8 mouse cellular contexts compared by ENCODE assay signal in the genomic region with DNA sequence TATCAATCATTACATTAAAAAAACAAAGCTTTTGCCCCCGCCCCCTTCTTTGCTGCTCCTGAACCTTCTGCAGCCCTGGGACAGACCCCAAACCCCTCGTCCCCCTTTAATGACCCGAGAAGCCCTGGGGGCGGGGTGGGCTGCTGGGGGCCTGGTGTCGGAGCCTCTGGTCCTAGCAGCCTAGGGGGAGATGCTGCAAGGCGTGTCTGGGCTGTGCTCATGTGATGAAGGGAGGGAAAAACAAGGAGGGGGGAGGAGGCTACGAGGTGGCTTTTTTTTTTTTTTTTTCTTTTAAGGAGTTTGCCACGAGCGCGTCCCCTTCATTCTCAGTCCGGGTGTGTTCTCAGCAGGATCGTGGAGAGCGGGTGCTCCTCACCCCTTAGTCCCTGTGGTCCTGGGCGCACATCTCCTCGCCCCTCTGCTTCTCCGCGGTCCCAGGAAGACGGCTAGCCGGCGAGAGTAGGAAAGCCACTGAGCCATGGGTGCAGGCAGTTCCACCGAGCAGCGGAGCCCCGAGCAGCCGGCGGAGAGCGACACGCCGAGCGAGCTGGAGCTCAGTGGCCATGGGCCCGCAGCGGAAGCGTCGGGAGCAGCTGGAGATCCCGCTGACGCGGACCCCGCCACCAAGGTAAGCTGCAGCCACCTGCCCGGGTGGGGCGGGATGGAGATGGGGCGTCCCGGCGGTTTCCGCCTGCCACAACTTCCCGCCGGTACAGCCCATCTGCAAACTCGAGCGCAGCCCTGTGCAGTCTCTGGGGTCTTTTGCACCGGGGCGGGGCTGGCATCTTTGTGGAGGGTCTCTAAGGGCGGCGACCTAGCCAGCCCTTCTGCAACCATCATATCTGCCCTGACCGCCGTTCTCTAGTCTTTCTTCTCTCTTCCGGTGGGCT. TPM values are rescaled to one million over a fixed set of nuclear protein-coding genes. Genes with fewer than 3 reads are reported as not detected.
DNase-seq lines count a peak whose midpoint lies in the region; ATAC-seq lines count a peak whose summit lies in the region.

A gene (plus strand): TSS at position 340 of the 890 bp plus-strand sequence.

- under 1% methylated on average over 48 of the region's 54 CpGs for WGBS in kidney, embryonic 14.5 days
- WGBS in hindbrain, embryonic 16.5 days = under 1% methylated on average over 38 of the region's 54 CpGs
- under 1% methylated on average over 54 of the region's 54 CpGs for WGBS in limb, embryonic 10.5 days
- 0% methylated on average over 51 of the region's 54 CpGs for WGBS in midbrain, embryonic 13.5 days
- under 1% methylated on average over 52 of the region's 54 CpGs for WGBS in stomach, embryonic 14.5 days

- H3K4me1 ChIP-seq in kidney, embryonic 14.5 days (ENCODE audit: control insufficient read depth, insufficient read depth, low read length) = peaks cover 3% of the 10 kb centered on the region; the same call in 1 of the 2 replicates
- peaks cover 17% of the 10 kb centered on the region for H3K4me1 ChIP-seq in hindbrain, embryonic 16.5 days (ENCODE audit: control insufficient read depth, insufficient read depth, low read depth, low read length)
- H3K4me1 ChIP-seq in limb, embryonic 10.5 days = peaks cover 17% of the 10 kb centered on the region
- peaks cover 18% of the 10 kb centered on the region for H3K4me1 ChIP-seq in midbrain, embryonic 13.5 days (replicated peaks)
- peaks cover 8% of the 10 kb centered on the region for H3K4me1 ChIP-seq in stomach, embryonic 14.5 days (ENCODE audit: control insufficient read depth, insufficient read depth, low read length)

- H3K9ac ChIP-seq in kidney, embryonic 14.5 days (ENCODE audit: low read depth, low read length) = peak within 1 kb of the TSS; percentile 76
- peak within 1 kb of the TSS; percentile 74 for H3K9ac ChIP-seq in hindbrain, embryonic 16.5 days (ENCODE audit: low read depth, low read length)
- peak within 1 kb of the TSS; percentile 79 for H3K9ac ChIP-seq in midbrain, embryonic 13.5 days (replicated peaks)
- peak within 1 kb of the TSS; percentile 83 for H3K9ac ChIP-seq in stomach, embryonic 14.5 days (replicated peaks; ENCODE audit: low read depth, low read length)

- H3K4me3 ChIP-seq in kidney, embryonic 14.5 days (ENCODE audit: low read length) = peak within 1 kb of the TSS; percentile 74
- H3K4me3 ChIP-seq in hindbrain, embryonic 16.5 days (ENCODE audit: low read length) = peak within 1 kb of the TSS; percentile 86
- peak within 1 kb of the TSS; percentile 81 for H3K4me3 ChIP-seq in limb, embryonic 10.5 days
- H3K4me3 ChIP-seq in midbrain, embryonic 13.5 days (replicated peaks) = peak within 1 kb of the TSS; percentile 76
- H3K4me3 ChIP-seq in stomach, embryonic 14.5 days (ENCODE audit: low read depth, low read length) = peak within 1 kb of the TSS; percentile 80

- peak within 1 kb of the TSS; percentile 93 for H3K4me2 ChIP-seq in kidney, embryonic 14.5 days (replicated peaks; ENCODE audit: low read depth, low read length)
- peak within 1 kb of the TSS; percentile 80 for H3K4me2 ChIP-seq in hindbrain, embryonic 16.5 days (ENCODE audit: low read length)
- peak within 1 kb of the TSS; percentile 88 for H3K4me2 ChIP-seq in midbrain, embryonic 13.5 days (replicated peaks)
- H3K4me2 ChIP-seq in stomach, embryonic 14.5 days (replicated peaks; ENCODE audit: low read depth, low read length) = peak within 1 kb of the TSS; percentile 94

- peak within 1 kb of the TSS; percentile 68 for H3K27ac ChIP-seq in kidney, embryonic 14.5 days (ENCODE audit: low read depth, low read length)
- H3K27ac ChIP-seq in hindbrain, embryonic 16.5 days (ENCODE audit: low read depth, low read length) = peak within 1 kb of the TSS; percentile 84
- peak within 1 kb of the TSS; percentile 87 for H3K27ac ChIP-seq in limb, embryonic 10.5 days
- H3K27ac ChIP-seq in midbrain, embryonic 13.5 days = peak within 1 kb of the TSS; percentile 70
- peak within 1 kb of the TSS; percentile 78 for H3K27ac ChIP-seq in stomach, embryonic 14.5 days (ENCODE audit: low read length)

- H3K27me3 ChIP-seq in kidney, embryonic 14.5 days (ENCODE audit: control insufficient read depth, insufficient read depth, low read length) = no peaks in the 10 kb centered on the region; the same call in 1 of the 2 replicates
- no peaks in the 10 kb centered on the region for H3K27me3 ChIP-seq in hindbrain, embryonic 16.5 days (replicated peaks; ENCODE audit: control insufficient read depth, insufficient read depth, low read length)
- H3K27me3 ChIP-seq in limb, embryonic 10.5 days (ENCODE audit: low read depth, poor library complexity, severe bottlenecking) = peaks cover 23% of the 10 kb centered on the region
- no peaks in the 10 kb centered on the region for H3K27me3 ChIP-seq in midbrain, embryonic 13.5 days
- H3K27me3 ChIP-seq in stomach, embryonic 14.5 days (ENCODE audit: control insufficient read depth, insufficient read depth, low read length) = no peaks in the 10 kb centered on the region

- ATAC-seq in kidney, embryonic 14.5 days (ENCODE audit: low FRiP score, low TSS enrichment) = peak; percentile 76
- ATAC-seq in hindbrain, embryonic 16.5 days = peak; percentile 82
- ATAC-seq in midbrain, embryonic 13.5 days = peak; percentile 83
- peak; percentile 73 for ATAC-seq in stomach, embryonic 14.5 days (ENCODE audit: insufficient number of reproducible peaks, insufficient read depth, low FRiP score, low read depth)

- H3K9me3 ChIP-seq in kidney, embryonic 14.5 days (ENCODE audit: control insufficient read depth, low read length) = no peaks in the 10 kb centered on the region
- H3K9me3 ChIP-seq in hindbrain, embryonic 16.5 days (ENCODE audit: control insufficient read depth, low read length) = no peaks in the 10 kb centered on the region
- no peaks in the 10 kb centered on the region for H3K9me3 ChIP-seq in limb, embryonic 10.5 days (replicated peaks)
- no peaks in the 10 kb centered on the region for H3K9me3 ChIP-seq in midbrain, embryonic 13.5 days
- H3K9me3 ChIP-seq in stomach, embryonic 14.5 days (ENCODE audit: control insufficient read depth, low read depth, low read length) = no peaks in the 10 kb centered on the region

- DNase-seq in kidney, adult 11 months = no peak
- DNase-seq in cerebellum, postnatal 14 days = peak; percentile 67 to 71
- peak; percentile 35 for DNase-seq in gastrocnemius, postnatal 14 days
- peak; percentile 71 for DNase-seq in limb, embryonic 10.5 days (ENCODE audit: low spot score)

- intact Hi-C loops in gastrocnemius, postnatal 14 days (cut with DNase I; ENCODE audit: low total_unique reads) = no loop called here

- H3K36me3 ChIP-seq in kidney, embryonic 14.5 days (ENCODE audit: control insufficient read depth, insufficient read depth, low read length) = no peaks in the 10 kb centered on the region
- H3K36me3 ChIP-seq in hindbrain, embryonic 16.5 days (ENCODE audit: control insufficient read depth, insufficient read depth, low read length) = no peaks in the 10 kb centered on the region
- no peaks in the 10 kb centered on the region for H3K36me3 ChIP-seq in limb, embryonic 10.5 days
- H3K36me3 ChIP-seq in midbrain, embryonic 13.5 days = no peaks in the 10 kb centered on the region
- H3K36me3 ChIP-seq in stomach, embryonic 14.5 days (ENCODE audit: control insufficient read depth, insufficient read depth, low read length) = no peaks in the 10 kb centered on the region

RNA-seq across cellular contexts. Expression of the gene that starts here (rescaled TPM):
- 49.1 and 70.7 TPM in 2 replicates for polyA plus RNA-seq in kidney, embryonic 14.5 days (2014; fragmentation: Nextera tagmentation; extraction: Ambion mirVana)
- total RNA-seq in gastrocnemius, postnatal 14 days (2021) = 10 to 100 TPM; 15.4 to 26.5 TPM
- 42.4 and 50.7 TPM in 2 replicates for polyA plus RNA-seq in hindbrain, embryonic 16.5 days (2015; fragmentation: Nextera tagmentation; extraction: Ambion mirVana)
- polyA plus RNA-seq in limb, embryonic 10.5 days (2016; fragmentation: Nextera tagmentation; extraction: Ambion mirVana) = 8.4 and 9.0 TPM in 2 replicates
- 29.2 and 30.0 TPM in 2 replicates for polyA plus RNA-seq in midbrain, embryonic 13.5 days (2015; fragmentation: Nextera tagmentation; extraction: Ambion mirVana)
- 59.0 and 64.0 TPM in 2 replicates for polyA plus RNA-seq in stomach, embryonic 14.5 days (2014; fragmentation: Nextera tagmentation; extraction: Ambion mirVana)
